In genomic region chr15:100729281-100729985, GRCm38 (mm10) we compare ENCODE assay signal across 8 mouse cellular contexts. TPM values are rescaled to one million over a fixed set of nuclear protein-coding genes. Genes with fewer than 3 reads are reported as not detected.
DNase-seq lines count a peak whose midpoint lies in the region; ATAC-seq lines count a peak whose summit lies in the region.

Gene Galnt6 (minus strand): TSS chr15:100729376.

- peaks cover 34% of the 10 kb centered on the region for H3K27me3 ChIP-seq in embryonic facial prominence, embryonic 11.5 days (ENCODE audit: control insufficient read depth, insufficient read depth, low read length)

- no peak within 1 kb of the TSS for H3K27ac ChIP-seq in embryonic facial prominence, embryonic 11.5 days (replicated peaks; ENCODE audit: low read depth, low read length)

- no peak for ATAC-seq in embryonic facial prominence, embryonic 11.5 days (replicated peaks; ENCODE audit: insufficient number of reproducible peaks, low FRiP score, low TSS enrichment, low read depth)

- H3K36me3 ChIP-seq in embryonic facial prominence, embryonic 11.5 days (replicated peaks; ENCODE audit: control insufficient read depth, insufficient read depth, low read depth, low read length) = no peaks in the 10 kb centered on the region

- no peaks in the 10 kb centered on the region for H3K9me3 ChIP-seq in embryonic facial prominence, embryonic 11.5 days (replicated peaks; ENCODE audit: control insufficient read depth, low read length)

- H3K9ac ChIP-seq in embryonic facial prominence, embryonic 11.5 days (replicated peaks; ENCODE audit: low read length) = no peak within 1 kb of the TSS; the same call in 1 of the 2 replicates

- DNase-seq in urinary bladder, postnatal 25 days (ENCODE audit: low spot score) = peak; percentile 32
- no peak for DNase-seq in urinary bladder, adult 18-20 months (ENCODE audit: low spot score in 2 of 2)
- DNase-seq in embryonic facial prominence, embryonic 11.5 days (ENCODE audit: low spot score) = peak; percentile 39
- peak; percentile 91 for DNase-seq in induced T-regulatory cell, adult 2 months (ENCODE audit: low read depth)
- peak; percentile 20 for DNase-seq in lung, postnatal 14 days
- DNase-seq in retina, postnatal 1 day = peak; percentile 59
- no peak for DNase-seq in c-Kit-positive CD71-positive TER-119-positive erythroid progenitor cells, embryonic 14.5 days (ENCODE audit: low spot score)
- no peak for DNase-seq in layer of hippocampus, adult 18-20 months (ENCODE audit: low spot score in 2 of 2)

- H3K4me2 ChIP-seq in embryonic facial prominence, embryonic 11.5 days (ENCODE audit: low read depth, low read length) = peak within 1 kb of the TSS; percentile 51

- H3K4me1 ChIP-seq in embryonic facial prominence, embryonic 11.5 days (ENCODE audit: control insufficient read depth, insufficient read depth, low read length) = peaks cover 6% of the 10 kb centered on the region

- H3K4me3 ChIP-seq in embryonic facial prominence, embryonic 11.5 days (ENCODE audit: low read depth, low read length) = peak within 1 kb of the TSS; percentile 33

- 6% methylated on average over 43 of the region's 57 CpGs for WGBS in embryonic facial prominence, embryonic 11.5 days

RNA-seq across cellular contexts. Expression of gene Galnt6, which starts in this region (rescaled TPM):
- 0.08 and 0.20 TPM in 2 replicates for polyA plus RNA-seq in embryonic facial prominence, embryonic 11.5 days (2014; fragmentation: Nextera tagmentation; extraction: Ambion mirVana)
- 10 to 100 TPM in 1 of 2 experiments, 1 to 10 TPM in 1; 8.9 to 11.4 TPM for total RNA-seq in layer of hippocampus, adult 18-20 months (2021)

Comparison
In these comparisons a context has a peak if more than half of its experiments do, and no peak if none do; other contexts are left out.
1. DNase-seq: peak in urinary bladder, postnatal 25 days (single experiment), induced T-regulatory cell, adult 2 months (single experiment), lung, postnatal 14 days (single experiment) and retina, postnatal 1 day (single experiment); none in urinary bladder, adult 18-20 months (0 of 2), c-Kit-positive CD71-positive TER-119-positive erythroid progenitor cells, embryonic 14.5 days (single experiment) and layer of hippocampus, adult 18-20 months (0 of 2).
2. Peak in DNase-seq, H3K4me3 ChIP-seq and H3K4me2 ChIP-seq in embryonic facial prominence, embryonic 11.5 days; RNA of the gene not detected or under 1 TPM.